Mouse (Mus musculus) CH12.LX (cell line): ENCODE data around the gene Hoxa13.

ENCODE experiments used
- CTCF ChIP-seq, 2 experiments: IDR thresholded peaks in 1 of 2; conservative IDR thresholded peaks in 1 of 2; 2 replicates each; pipeline ENCODE4 v1.5.1; 2011 to 2012; ENCODE audit warnings: low read depth in 2 of 2, low read length in 2 of 2, improper control_type of control experiment in 1 of 2, inconsistent platforms in 1 of 2, mild to moderate bottlenecking in 1 of 2, moderate library complexity in 1 of 2
- EP300 ChIP-seq: IDR thresholded peaks from 2 replicates; pipeline ENCODE4 v1.6.1; 2011; ENCODE audit warnings: low read length, improper control_type of control experiment
- MAFK ChIP-seq: IDR thresholded peaks from 2 replicates; pipeline ENCODE4 v1.6.1; 2011; ENCODE audit warnings: low read length, improper control_type of control experiment; ENCODE audit not compliant: insufficient replicate concordance
- MAX ChIP-seq: IDR thresholded peaks from 2 replicates; pipeline ENCODE4 v1.6.1; 2011; ENCODE audit warnings: low read length, improper control_type of control experiment
- POLR2A ChIP-seq: IDR thresholded peaks from 2 replicates; pipeline ENCODE4 v1.6.1; 2011; ENCODE audit warnings: low read depth, mild to moderate bottlenecking, improper control_type of control experiment, low read length
- POLR2AphosphoS2 ChIP-seq: IDR thresholded peaks from 2 replicates; pipeline ENCODE4 v1.6.1; 2011; ENCODE audit warnings: low read depth, low read length, improper control_type of control experiment
- RAD21 ChIP-seq: IDR thresholded peaks from 2 replicates; pipeline ENCODE4 v1.6.1; 2011; ENCODE audit warnings: low read depth, mild to moderate bottlenecking, low read length, improper control_type of control experiment, moderate library complexity
- USF2 ChIP-seq: conservative IDR thresholded peaks from 2 replicates; pipeline ENCODE4 v1.6.1; 2011; ENCODE audit warnings: low read depth, low read length, improper control_type of control experiment

- TF ChIP-seq EP300 (no peak), USF2 (no peak), POLR2AphosphoS2 (no peak), POLR2A (no peak), MAFK (no peak), RAD21 (no peak), CTCF (conservative IDR thresholded peaks at IDR 0.05 in 1 of 2, IDR thresholded peaks at IDR 0.05 in 1 of 2; ENCODE audit: low read depth in 2 of 2, low read length in 2 of 2) (no peak), MAX (no peak)
Measured at GRCm38 (mm10) chr6:52235866-52236265, 24.8 kb downstream of the Hoxa13 start.
